Mouse (Mus musculus) T-cell, adult 2 months (primary cell): Measurements from ENCODE around the gene Ins2.

ENCODE experiments used
- DNase-seq: peaks from one replicate; pipeline ENCODE4 v3.0.0; 2022; ENCODE audit warnings: low spot score

Gene Ins2

DNA sequence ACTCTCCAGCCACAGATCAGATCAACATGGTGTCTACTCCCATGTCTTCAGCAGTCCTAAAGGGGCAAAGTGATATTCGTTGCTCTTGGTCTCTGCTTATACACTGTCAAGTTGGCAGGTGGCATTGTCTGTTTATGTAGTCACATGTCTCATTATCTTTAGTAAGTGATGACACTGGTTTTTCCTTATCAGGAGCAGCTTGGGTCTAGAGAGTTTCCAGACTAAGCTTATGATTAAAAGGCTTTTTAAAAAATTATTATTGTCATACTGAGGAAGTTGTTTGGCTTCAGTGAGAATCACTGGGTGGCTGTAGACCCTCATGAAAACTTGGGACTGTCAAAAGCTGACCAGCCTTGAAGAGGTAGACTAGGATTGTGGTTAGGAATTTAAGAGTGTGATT, at the start of gene Ins2:
Gene Ins2 (minus strand): TSS at position 101 of the 400 bp plus-strand sequence.
- no peak for DNase-seq

DNA sequence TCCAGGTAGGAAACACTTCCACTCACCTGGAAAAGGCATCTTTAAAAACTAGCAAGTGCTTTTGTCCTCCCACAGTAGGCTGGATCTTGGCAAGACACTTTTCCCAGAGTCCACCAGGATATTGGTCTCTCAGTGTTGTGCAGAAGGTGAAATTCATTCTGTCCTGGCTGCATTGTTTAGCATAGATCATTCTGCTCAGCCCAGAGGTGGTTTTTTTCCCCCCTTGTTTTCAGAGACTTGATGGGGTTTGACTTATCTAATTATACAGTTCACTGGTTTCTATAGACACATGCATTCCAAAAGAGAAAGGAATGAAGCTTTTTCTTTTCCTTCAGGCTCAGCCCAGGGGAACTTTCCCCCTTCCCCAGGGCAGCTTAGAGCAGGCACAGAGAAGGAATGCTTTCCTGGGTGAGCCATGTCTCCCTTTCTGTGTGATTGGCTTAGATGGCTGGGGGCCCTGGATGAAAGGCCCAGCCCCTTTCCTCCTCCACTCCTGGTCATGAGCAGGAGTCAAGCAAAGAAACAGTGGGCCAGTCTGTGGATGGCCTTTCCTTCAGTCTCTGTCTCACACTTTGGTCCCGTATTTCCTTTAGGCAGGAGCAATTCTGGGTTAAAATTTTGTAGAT, 49.6 kb upstream of the Ins2 start:
- DNase-seq = no peak

DNA sequence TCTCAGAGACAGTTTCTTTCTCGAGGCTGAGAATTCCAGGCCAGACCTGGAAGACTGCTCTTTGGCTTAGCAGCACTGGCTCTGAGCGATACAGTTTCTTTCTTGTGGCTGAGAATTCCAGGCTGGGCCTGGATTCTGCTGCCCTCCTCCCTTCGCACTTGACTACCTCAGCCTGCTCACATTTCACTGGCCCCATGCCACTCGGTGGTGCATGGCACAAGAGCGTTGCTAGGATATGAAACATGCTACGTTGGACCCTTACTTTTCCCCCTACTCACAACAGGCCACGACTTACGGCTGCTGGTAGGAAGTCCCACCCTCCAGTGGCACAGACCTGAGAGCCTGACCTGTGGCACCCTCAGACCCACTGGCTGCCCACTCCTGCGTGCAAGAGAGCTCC, 46.5 kb upstream of the Ins2 start:
- no peak for DNase-seq

DNA sequence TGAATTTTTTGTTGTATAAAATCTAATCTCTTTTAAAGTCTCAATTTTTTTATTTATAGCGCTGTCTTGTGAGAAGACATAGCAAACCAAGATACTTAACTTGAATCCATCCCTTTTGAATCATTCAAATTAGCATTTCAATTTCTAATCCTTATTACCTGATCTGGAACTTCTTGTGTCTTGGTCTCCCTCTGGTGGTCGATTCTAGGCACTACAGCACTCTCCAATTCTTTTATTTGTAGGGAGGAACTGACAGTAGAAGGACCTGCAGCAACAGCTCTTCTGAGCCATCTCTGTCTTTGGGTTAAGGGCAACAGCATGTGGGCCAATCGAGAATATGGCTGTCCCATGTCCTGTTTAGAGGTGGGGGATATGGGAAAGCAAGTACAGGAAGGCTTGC, 5.4 kb downstream of the Ins2 start:
- DNase-seq = peak; percentile 17

DNA sequence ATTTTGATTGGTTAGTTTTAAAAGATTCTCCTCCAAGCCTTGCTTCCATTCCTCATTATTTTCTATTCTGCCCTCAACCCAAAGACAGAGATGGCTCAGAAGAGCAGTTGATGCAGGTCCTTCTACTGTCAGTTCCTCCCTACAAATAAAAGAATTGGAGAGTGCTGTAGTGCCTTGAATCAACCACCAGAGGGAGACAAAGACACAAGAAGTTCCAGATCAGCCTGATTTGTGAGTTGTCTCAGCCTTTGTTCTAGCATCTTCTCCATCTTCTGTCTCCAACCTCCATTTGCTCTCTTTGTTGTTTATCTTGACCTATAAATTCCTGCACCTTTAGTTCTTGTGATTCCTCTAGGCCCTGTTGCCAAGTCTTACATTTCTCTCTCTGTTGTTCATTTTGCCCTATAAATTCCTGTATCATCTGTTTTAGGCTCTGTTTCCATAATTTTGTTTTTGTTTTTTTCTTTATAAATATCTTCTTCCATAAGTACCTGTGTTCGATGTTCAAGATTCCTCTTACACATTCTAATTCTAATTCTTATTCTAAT, 6.2 kb downstream of the Ins2 start:
- DNase-seq = peak; percentile 29

DNA sequence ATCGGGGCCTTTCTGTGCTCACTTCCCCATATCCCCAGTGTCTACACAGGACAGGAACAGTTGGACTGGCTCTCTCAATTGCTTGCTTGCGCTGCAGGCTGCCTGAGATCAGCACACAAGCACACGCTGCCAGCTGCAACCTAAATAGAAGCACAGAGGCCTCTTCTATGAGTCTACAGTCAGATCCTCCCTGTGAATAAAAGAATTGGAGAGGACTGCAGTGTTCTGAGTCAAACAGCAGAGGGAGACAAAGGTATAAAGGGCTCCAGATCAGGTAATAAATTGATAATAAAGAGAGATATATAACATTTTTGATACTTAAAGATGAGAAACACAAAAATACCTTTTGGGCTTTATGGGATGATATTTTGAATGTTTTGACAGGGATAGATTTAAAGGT, 17.2 kb downstream of the Ins2 start:
- DNase-seq = no peak

DNA sequence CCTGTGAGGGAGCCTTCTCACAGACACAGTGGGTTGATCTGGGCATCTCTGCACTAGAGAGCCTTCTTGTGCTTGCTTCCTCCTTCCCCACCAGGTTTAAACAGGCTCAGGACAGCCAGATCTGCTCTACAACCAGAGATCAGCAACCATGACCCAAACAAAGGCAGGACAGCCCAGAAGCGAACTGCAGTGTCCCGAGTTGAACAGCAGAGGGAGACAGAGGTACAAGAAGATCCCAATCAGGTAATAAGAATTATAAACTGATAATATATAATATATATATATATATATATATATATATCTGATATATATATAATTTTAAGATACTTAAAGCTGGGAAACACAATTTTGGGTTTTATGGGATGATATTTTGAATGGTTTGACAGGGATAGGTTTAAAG, 22.5 kb downstream of the Ins2 start:
- peak; percentile 3 for DNase-seq

DNA sequence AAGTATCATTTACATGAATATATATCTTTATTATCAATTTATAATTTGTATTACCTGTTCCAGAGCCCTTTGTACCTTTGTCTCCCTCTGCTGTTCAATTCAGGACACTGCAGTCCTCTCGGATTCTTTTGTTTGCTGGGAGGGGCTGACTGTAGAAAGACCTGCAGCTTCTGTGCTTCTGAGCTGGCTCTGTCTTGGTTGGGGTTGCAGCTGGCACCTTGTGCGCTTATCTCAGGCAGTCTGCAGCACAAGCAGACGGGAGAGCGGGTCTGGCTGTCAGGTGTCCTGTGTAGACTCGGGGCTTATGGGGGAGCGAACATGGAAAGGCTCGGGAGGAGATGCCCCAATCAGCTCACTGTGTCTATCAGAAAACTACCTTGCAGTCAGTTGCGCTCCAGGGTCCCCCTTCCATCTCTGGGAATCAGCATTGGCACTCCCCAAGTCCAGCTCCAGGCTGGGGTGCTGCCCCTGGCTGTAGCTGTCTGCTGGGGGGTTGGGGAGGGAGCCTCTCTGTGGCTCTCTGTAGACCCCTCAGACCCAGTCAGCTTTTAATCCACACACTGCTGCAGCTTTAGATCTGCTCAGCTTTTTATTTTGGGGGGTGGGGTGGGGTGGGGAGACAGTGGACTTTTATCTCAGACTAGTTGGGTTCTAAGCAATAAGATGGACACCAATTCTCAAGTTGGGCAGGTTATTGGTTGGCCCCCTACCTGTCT, 28.2 kb downstream of the Ins2 start:
- DNase-seq = peak; percentile 7

DNA sequence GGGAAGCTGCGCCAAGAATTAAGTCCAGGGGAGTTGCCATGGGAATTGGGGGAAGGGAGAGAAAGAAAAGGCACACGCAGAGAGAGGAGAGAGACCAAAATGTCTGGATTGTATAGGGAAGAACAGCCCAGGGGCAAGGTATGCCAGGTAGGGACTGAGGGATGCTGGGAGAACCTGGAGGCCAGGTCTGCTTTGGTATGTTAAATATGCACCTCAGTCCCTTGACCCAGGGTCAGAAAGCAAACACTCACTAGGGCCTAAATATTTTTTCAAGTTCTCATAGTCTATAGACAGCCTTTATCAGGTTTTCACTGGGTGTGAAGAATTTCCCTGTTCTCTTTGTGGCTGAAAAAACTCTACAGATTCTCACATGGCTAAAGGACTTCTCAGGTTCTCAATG, 36.3 kb downstream of the Ins2 start:
- DNase-seq = no peak

DNA sequence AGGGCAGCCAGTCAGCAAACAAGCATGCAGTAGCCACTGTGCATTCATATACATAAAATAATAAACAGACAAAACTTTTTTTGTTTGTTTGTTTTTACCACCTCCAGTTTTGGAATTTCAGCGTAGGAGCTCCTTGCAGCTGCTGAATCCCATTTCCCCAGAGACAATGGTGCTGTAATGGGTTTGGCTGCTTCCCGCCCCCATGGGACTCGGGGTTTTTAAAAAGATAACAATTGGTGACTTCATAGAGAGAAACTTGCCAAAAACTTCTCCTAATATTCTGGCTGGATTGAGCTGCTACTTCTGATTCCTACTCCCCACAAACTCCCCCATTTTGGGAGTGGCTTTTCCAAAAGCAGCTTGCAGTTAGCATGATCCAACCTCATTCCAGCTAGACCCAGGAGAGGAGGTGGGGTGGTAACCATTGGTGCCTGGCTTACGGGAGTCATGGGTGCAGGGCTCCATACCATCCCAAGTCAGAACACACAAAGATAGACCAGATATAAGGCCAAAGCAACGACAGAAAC, 43.8 kb downstream of the Ins2 start:
- no peak for DNase-seq

DNA sequence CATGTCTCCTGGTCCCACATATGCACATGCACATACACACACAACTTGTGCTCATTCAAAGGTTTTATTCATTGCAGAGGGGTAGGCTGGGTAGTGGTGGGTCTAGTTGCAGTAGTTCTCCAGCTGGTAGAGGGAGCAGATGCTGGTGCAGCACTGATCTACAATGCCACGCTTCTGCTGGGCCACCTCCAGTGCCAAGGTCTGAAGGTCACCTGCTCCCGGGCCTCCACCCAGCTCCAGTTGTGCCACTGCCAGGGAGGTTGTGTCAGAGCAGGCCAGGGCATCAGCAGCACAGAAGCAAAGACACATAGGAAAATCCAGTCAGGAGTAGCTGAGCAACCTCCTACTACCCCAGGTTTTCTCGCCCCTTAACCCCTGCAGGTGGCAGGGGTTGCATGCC, 64.6 kb downstream of the Ins2 start:
- no peak for DNase-seq

DNA sequence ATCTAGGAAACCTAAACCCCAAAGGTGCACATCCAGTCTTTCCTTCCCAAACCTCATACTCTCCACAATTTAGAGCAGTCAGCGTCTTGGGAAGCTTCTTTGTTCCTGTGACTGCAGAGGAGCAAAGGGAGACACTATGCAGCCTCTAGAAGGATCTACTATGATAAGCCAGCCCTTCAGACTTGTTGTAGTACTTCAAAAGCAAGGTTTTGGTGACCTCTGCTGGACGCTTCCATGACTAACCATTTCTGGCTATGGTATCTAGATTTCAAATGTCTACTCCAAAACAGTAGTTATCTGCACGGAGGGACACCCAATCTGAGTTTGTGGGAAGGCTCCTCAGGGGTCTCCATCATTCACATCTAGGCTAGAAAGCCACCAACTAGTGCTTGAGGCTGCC, 67.5 kb downstream of the Ins2 start:
- no peak for DNase-seq

DNA sequence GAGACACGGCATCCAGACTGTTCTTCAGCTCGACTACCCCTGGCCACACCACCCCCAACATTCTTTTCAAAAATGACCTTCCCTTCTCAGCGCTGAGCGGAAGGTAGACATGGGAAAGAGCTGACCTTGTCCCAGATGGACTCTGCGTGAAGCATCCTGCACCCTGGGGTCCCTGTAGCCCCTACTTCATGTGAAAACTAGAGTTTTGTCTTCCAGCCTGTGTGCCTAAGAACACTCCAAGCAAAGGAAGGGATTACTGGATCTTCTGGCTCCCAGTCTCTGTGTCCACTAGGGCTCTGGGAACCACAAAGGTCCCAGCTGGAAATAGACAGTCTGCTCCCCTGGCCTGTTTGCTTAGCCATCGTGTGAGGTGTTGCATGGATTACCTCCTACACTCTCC, 68.0 kb downstream of the Ins2 start:
- no peak for DNase-seq

DNA sequence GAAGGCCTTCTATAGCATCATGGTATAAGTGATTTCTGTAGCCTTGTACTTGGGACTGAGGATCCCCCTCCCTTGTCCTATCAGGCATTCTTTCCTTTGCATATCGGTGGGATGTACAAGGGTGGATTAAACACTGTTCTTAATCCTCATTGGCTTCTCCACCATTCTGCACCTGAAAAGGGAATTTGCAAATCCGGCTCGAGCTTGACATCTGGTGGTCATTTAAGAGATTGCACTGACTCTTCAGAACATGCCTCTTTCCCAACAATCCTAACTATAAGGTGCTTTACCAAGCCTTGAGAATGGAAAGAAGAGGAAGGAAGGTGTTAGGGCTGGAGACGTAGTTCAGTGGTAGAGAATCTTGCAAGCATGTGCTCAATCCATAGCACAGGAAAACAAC, 71.1 kb downstream of the Ins2 start:
- DNase-seq = no peak

DNA sequence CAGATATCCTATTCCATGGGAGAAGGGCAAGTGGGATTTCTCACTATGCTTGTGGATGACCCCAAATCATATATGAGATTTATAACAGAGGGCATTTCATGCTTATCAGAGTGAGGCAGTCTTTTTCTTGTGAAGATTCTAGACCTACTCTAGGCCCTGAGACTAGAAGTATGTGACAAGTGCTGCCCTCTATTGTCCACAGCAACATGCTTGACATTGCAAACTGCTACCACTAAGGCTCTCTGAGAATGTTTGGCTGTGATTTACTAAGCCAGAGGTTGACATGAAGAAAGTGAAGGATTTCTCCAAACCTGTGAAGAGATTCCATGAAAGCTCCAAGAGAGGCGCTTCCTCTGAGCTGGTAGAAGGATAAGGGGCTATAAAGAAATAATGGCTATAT, 72.1 kb downstream of the Ins2 start:
- DNase-seq = no peak

DNA sequence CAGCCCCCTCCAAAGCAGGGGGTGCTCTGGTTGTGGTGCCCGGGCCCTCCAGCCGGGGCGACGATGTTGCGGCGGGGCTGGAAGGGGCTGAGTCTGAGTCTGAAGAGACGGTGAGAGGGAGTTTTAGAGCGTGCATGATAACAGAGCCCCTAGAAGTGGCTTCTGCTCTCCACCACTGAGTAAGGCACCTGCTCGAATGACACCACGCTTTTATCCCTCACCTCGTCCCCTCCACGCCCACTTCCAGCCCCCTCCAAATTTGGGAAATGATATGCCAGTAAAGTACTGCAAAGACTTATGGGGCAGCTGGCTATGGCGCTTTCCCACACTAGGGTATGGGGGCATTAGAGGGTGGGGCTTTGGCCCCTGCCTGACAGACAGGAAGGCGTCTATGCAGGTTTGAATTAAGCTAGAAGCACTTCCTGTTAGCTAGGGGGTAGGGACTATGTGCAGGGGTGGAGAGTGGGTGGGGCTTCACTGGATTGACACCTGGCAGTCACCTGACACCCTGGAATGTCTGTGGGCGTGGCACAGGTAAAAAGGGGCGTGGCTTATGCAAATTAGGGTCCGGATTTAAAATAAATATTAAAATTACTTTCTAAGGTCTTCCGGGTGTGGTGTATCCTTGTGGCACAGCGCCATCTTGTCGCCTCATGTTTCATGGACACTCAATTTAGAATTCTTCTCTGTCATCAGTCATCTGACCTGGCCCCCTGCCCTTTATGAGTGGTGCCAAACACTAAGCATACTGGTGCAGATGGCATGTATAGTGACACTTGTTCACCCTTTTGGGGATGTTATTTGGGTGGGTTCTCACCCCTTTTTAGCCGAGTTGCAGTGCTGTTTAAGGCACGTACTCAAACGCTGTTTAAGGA, 73.2 kb downstream of the Ins2 start, which contains the start of gene Gm49394:
Gene Gm49394 (minus strand): TSS at position 192 of the 875 bp plus-strand sequence.
- no peak for DNase-seq

DNA sequence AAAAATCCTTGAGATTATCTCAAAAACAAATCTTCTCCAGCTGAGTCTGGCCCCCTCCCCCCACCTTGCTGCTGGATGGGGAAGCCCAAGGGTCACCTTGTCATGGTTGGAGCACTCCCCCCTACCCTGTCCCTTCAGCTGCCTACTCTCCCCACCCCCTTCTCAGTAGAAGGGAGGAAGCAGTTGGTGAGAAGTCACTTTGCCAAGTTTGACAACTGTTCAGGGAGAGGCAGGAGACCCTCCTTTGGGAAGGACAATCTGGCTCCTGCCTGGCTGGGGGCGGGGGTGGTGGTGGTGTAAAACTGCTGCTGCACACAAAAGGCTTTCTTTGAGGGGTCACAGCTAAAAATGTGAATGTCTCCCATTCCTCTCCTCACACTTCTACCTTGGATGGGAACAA, 74.9 kb downstream of the Ins2 start:
- no peak for DNase-seq

DNA sequence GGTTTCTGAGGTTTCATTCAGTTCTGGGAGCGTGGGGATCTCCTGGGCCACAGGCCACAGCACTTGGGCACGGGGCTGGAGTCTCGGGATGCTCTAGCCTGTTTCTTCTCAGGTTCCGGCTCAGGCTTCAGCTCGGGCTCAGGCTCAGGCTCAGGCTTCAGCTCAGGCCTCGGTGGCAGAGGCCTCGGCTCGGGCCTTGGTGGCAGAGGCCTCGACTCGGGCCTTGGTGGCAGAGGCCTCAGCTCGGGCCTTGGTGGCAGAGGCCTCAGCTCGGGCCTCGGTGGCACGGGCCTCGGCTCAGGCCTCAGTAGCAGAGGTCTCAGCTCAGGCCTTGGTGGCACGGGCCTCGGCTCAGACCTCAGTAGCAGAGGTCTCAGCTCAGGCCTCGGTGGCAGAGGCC, 75.7 kb downstream of the Ins2 start:
- DNase-seq = no peak

DNA sequence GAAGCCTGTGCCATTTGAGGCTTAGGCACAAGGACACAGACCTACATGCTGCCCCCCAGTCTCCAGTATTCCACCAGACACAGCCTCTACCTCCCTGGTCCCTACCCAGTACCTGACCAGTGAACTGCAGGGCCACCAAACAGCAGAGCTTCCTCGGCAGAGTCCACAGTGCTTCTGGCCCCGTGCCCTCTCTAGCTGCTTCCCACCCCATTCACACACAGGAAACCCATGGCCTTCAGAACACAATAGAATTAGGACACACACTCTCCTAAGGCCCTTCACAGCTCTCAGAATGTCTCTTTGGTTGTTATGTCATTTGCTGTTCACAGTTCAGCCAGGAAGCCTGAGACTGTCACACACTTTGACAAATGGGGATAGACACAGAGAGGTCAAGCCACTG, 76.5 kb downstream of the Ins2 start, which contains the start of gene Igf2:
Gene Igf2 (minus strand): TSS at position 158 of the 400 bp plus-strand sequence.
- no peak for DNase-seq

DNA sequence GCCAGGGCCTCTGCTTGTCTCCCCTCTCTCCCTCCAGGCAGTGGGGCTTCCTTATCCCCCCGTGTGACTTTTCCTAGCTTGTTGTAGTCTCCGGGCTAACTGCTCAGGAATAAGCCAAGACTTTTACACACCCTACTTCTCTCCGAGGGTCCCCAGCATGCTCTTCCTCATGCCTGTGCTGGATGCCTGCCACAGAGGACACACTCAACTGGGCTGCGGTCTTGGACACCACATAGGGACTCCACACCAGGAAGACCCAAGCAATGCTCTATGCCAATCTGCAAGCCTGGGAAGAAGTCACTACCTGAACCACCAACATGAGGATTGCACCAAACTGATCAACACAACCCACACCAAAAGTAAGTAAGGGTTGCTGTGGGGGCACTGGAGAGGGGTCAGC, 77.1 kb downstream of the Ins2 start:
- no peak for DNase-seq

DNA sequence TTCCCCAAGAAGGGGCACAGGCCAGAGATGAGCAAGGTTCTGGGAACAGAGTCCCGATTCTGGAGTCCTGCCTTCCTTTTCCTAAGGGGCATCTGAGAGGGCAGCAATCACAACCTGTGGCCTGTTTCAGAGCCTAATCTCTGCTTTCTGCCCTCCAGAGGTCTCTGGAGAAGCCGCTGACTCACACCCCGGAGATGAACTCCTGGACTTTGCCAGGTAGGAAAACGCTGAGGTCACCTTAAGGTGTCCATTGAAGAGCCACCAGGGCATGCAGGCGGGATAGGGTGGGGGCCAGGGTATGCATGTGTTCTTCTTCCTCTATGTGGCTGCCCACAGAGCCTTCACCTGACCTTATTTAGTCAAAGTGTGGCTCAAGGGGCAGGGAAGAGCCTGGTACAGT, 77.8 kb downstream of the Ins2 start:
- DNase-seq = no peak

DNA sequence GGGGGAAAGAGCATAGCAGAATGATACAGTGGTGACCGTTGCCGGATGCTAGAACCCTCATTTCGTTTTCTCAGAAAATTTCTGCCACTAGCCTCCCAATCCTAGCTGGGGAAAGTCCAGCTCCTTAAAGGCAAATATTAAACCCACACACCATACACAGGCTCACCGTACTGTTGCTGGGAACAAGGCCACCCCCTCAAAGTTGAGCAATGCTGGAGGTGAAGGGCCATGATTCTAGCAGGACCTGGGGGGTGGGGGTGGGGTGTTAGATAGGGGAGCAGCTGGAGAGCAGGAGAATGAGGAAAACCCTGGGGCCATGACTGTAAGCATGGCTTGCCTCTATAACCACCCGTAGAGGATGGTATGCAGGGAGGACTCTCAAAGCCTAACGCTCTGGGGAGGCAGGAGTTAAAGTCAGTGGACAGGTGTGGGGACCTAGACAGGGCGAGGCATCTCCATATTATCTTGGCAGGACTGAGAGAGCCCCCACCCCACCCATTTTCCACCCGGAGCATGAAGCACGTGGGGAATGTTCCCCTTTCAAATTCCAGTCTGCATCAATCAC, 78.6 kb downstream of the Ins2 start:
- DNase-seq = no peak
